Mouse (Mus musculus): ENCODE measurements around the gene Sdc3. TPM values are rescaled to one million over a fixed set of nuclear protein-coding genes. Genes with fewer than 3 reads are reported as not detected.
A peak's percentile ranks its signal among the peaks of the same experiment; 100 is the strongest.

Gene Sdc3
- total and polyA plus RNA-seq, 3 experiments = 0.14 to 0.30 TPM; not detected in 1

- Histone ChIP-seq H3K79me2 (replicated peaks; ENCODE audit: control insufficient read depth, extremely low read depth, insufficient read depth, poor library complexity, severe bottlenecking) (no peaks in the 10 kb centered on the region), H3K9me3 (replicated peaks; ENCODE audit: low read length) (no peaks in the 10 kb centered on the region), H3K27ac (ENCODE audit: insufficient read depth, low read depth) (no peak overlapping the region), H3K9ac (ENCODE audit: insufficient read depth, low read depth) (no peak overlapping the region), H3K4me1 (ENCODE audit: control insufficient read depth in 1 of 2, insufficient read depth in 2 of 2) (peaks cover 0 to 30% of the 10 kb centered on the region in 2 experiments; a peak in 2 of 4 replicates), H3K27me3 (replicated peaks) (no peaks in the 10 kb centered on the region), H3K36me3 (replicated peaks in 1 of 2; ENCODE audit: control insufficient read depth in 1 of 2, insufficient read depth in 1 of 2, low read length in 1 of 2) (peaks cover 33 to 58% of the 10 kb centered on the region in 2 experiments), H3K4me2 (ENCODE audit: insufficient read depth, low read depth, poor library complexity, severe bottlenecking) (no peak overlapping the region), H3K4me3 (replicated peaks in 1 of 3; ENCODE audit: low read depth in 2 of 3, low read length in 2 of 3, poor library complexity in 1 of 3) (no peak overlapping the region)
- dilution Hi-C loops (cut with MboI; ENCODE audit: extremely low pct_ligation_motif_present, extremely low pct_unique_long_range_greater_than_20kb, low sequenced_read_pairs) = no loop called here
- in situ Hi-C loops (cut with MboI; ENCODE audit: low pct_ligation_motif_present, low pct_unique_long_range_greater_than_20kb, low sequenced_read_pairs) = no loop called here
- TF ChIP-seq ZMIZ1 (IDR thresholded peaks at IDR 0.05; ENCODE audit: low read depth, low read length) (no peak), ETS1 (conservative IDR thresholded peaks at IDR 0.05; ENCODE audit: low read depth, low read length) (no peak), KAT2A (IDR thresholded peaks at IDR 0.05; ENCODE audit: insufficient replicate concordance, low read length) (no peak), POLR2AphosphoS2 (IDR thresholded peaks at IDR 0.05; ENCODE audit: low read depth, low read length) (peak; percentile 39; the same call in 1 of the 2 replicates)
- peak; percentile 29 for DNase-seq (ENCODE audit: extremely low read depth)
Observed at GRCm38 (mm10) chr4:130782492-130782891, 9.8 kb upstream of the Sdc3 start.

GRCm38 (mm10) chr4:130784755-130785154 is 7.6 kb upstream of the Sdc3 start:
- peaks cover 14 to 36% of the 10 kb centered on the region in 2 experiments for H3K36me3 ChIP-seq (replicated peaks in 1 of 2; ENCODE audit: control insufficient read depth in 1 of 2, insufficient read depth in 1 of 2, low read length in 1 of 2)
- H3K27me3 ChIP-seq (replicated peaks) = peaks cover 2% of the 10 kb centered on the region
- TF ChIP-seq SMC3 (IDR thresholded peaks at IDR 0.05; ENCODE audit: low read depth, low read length) (peak; percentile 78), RAD21 (IDR thresholded peaks at IDR 0.05; ENCODE audit: low read depth, low read length) (peak; percentile 84), HCFC1 (IDR thresholded peaks at IDR 0.05; ENCODE audit: low read depth, low read length) (no peak), CTCF (conservative IDR thresholded peaks at IDR 0.05 in 1 of 2, IDR thresholded peaks at IDR 0.05 in 1 of 2; ENCODE audit: low read depth in 2 of 2, low read length in 2 of 2) (peak; percentile 15 to 82; a peak in 3 of 4 replicates)
- peak; percentile 45 for DNase-seq (ENCODE audit: extremely low read depth)
- in situ Hi-C loops (cut with MboI; ENCODE audit: low pct_ligation_motif_present, low pct_unique_long_range_greater_than_20kb, low sequenced_read_pairs) = loop anchor here (5.0 kb wide), 2 partner anchors 93 to 163 kb away; no protein-coding TSS in a partner anchor
- H3K4me1 ChIP-seq (ENCODE audit: control insufficient read depth in 1 of 2, insufficient read depth in 2 of 2) = peaks cover 0 to 30% of the 10 kb centered on the region in 2 experiments; a peak in 2 of 4 replicates
- H3K4me3 ChIP-seq (replicated peaks in 1 of 3; ENCODE audit: low read depth in 2 of 3, low read length in 2 of 3, poor library complexity in 1 of 3) = no peak overlapping the region
- H3K79me2 ChIP-seq (replicated peaks; ENCODE audit: control insufficient read depth, extremely low read depth, insufficient read depth, poor library complexity, severe bottlenecking) = no peaks in the 10 kb centered on the region
- dilution Hi-C loops (cut with MboI; ENCODE audit: extremely low pct_ligation_motif_present, extremely low pct_unique_long_range_greater_than_20kb, low sequenced_read_pairs) = no loop called here
- H3K4me2 ChIP-seq (ENCODE audit: insufficient read depth, low read depth, poor library complexity, severe bottlenecking) = no peak overlapping the region
- no peaks in the 10 kb centered on the region for H3K9me3 ChIP-seq (replicated peaks; ENCODE audit: low read length)
- no peak overlapping the region for H3K27ac ChIP-seq (ENCODE audit: insufficient read depth, low read depth)
- H3K9ac ChIP-seq (ENCODE audit: insufficient read depth, low read depth) = no peak overlapping the region

GRCm38 (mm10) chr4:130787530-130787929 is 4.8 kb upstream of the Sdc3 start:
- DNase-seq (ENCODE audit: extremely low read depth) = no peak
- Histone ChIP-seq H3K27ac (ENCODE audit: insufficient read depth, low read depth) (no peak overlapping the region), H3K9ac (ENCODE audit: insufficient read depth, low read depth) (no peak overlapping the region), H3K36me3 (replicated peaks in 1 of 2; ENCODE audit: control insufficient read depth in 1 of 2, insufficient read depth in 1 of 2, low read length in 1 of 2) (peaks cover 0 to 13% of the 10 kb centered on the region in 2 experiments), H3K4me2 (ENCODE audit: insufficient read depth, low read depth, poor library complexity, severe bottlenecking) (no peak overlapping the region), H3K27me3 (replicated peaks) (peaks cover 23% of the 10 kb centered on the region), H3K9me3 (replicated peaks; ENCODE audit: low read length) (no peaks in the 10 kb centered on the region), H3K4me1 (ENCODE audit: control insufficient read depth in 1 of 2, insufficient read depth in 2 of 2) (peaks cover 0 to 10% of the 10 kb centered on the region in 2 experiments; a peak in 2 of 4 replicates), H3K79me2 (replicated peaks; ENCODE audit: control insufficient read depth, extremely low read depth, insufficient read depth, poor library complexity, severe bottlenecking) (no peaks in the 10 kb centered on the region), H3K4me3 (replicated peaks in 1 of 3; ENCODE audit: low read depth in 2 of 3, low read length in 2 of 3, poor library complexity in 1 of 3) (no peak overlapping the region)
- TF ChIP-seq NELFE (IDR thresholded peaks at IDR 0.05; ENCODE audit: low read depth, low read length) (no peak), ETS1 (conservative IDR thresholded peaks at IDR 0.05; ENCODE audit: low read depth, low read length) (no peak), KAT2A (IDR thresholded peaks at IDR 0.05; ENCODE audit: insufficient replicate concordance, low read length) (no peak), RCOR1 (conservative IDR thresholded peaks at IDR 0.05; ENCODE audit: low read depth, low read length) (no peak), GABPA (IDR thresholded peaks at IDR 0.05; ENCODE audit: insufficient replicate concordance, low read depth, low read length) (no peak), ZC3H11A (IDR thresholded peaks at IDR 0.05; ENCODE audit: low read depth, low read length) (no peak), ZKSCAN1 (IDR thresholded peaks at IDR 0.05; ENCODE audit: borderline replicate concordance, low read depth, low read length) (no peak), MYC (IDR thresholded peaks at IDR 0.05; ENCODE audit: low read depth, low read length) (no peak), JUND (conservative IDR thresholded peaks at IDR 0.05; ENCODE audit: low read depth, low read length) (no peak), JUN (IDR thresholded peaks at IDR 0.05; ENCODE audit: insufficient read depth, low read depth, low read length) (no peak), CTCF (conservative IDR thresholded peaks at IDR 0.05 in 1 of 2, IDR thresholded peaks at IDR 0.05 in 1 of 2; ENCODE audit: low read depth in 2 of 2, low read length in 2 of 2) (no peak), SMC3 (IDR thresholded peaks at IDR 0.05; ENCODE audit: low read depth, low read length) (no peak), ZNF384 (IDR thresholded peaks at IDR 0.05; ENCODE audit: low read depth, low read length) (no peak), ELF1 (IDR thresholded peaks at IDR 0.05; ENCODE audit: low read depth, low read length) (no peak), E2F4 (IDR thresholded peaks at IDR 0.05; ENCODE audit: insufficient replicate concordance, low read depth, low read length) (no peak)
- dilution Hi-C loops (cut with MboI; ENCODE audit: extremely low pct_ligation_motif_present, extremely low pct_unique_long_range_greater_than_20kb, low sequenced_read_pairs) (no loop called here), in situ Hi-C loops (cut with MboI; ENCODE audit: low pct_ligation_motif_present, low pct_unique_long_range_greater_than_20kb, low sequenced_read_pairs) (loop anchor here (5.0 kb wide), 2 partner anchors 90 to 160 kb away; no protein-coding TSS in a partner anchor)
